In the genomic region with DNA sequence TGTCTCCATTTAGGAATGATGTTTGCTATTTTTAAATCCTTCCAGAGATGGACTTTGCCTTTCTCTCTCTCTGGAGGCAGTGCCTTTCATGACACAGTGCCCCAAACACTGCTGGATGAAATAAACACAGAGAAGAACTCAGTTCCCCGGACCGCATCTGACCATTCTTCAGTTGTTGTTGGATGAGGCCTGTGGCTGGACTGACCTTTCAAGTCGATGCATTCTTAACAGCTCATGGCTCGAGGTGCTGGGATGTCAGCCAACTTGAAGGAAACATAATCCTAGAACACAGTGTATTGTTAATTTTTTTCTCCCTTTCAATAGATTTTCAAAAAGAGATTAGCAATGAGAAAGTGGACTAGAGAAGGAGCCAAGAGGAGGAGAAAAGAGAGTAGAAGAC, we compare ENCODE assay signal across 11 mouse cellular contexts.
DNase-seq lines count a peak whose midpoint lies in the region.
"Had no signal": no experiment of that assay in that cellular context is flagged by ENCODE, and none has a peak within 500 bp of the region (broad histone marks: within the 10 kb centered on the region; RNA-seq: fewer than 3 reads in every experiment).

No protein-coding gene starts in this region.

- intact Hi-C loops in gastrocnemius, postnatal 14 days (cut with DNase I; ENCODE audit: low total_unique reads): no loop called here

- peak; percentile 3 for DNase-seq in kidney, adult 18-20 months
- DNase-seq in kidney, postnatal 14 days: no peak
- peak; percentile 25 for DNase-seq in urinary bladder, postnatal 14 days (ENCODE audit: low spot score)
- no peak for DNase-seq in urinary bladder, postnatal 25 days (ENCODE audit: low spot score)
- peak; percentile 37 for DNase-seq in gastrocnemius, postnatal 14 days
- DNase-seq in spleen, adult 18-20 months: no peak
- DNase-seq in thymus, postnatal 0 days (ENCODE audit: low spot score): no peak
- DNase-seq: cerebellum, adult 8-10 months; forebrain, postnatal 0 days; layer of hippocampus, adult 9-11 months; thymus, postnatal 4 days had no signal

Comparison
In these comparisons a context has a peak if more than half of its experiments do, and no peak if none do; other contexts are left out.
1. DNase-seq: peak in kidney, adult 18-20 months (single experiment), urinary bladder, postnatal 14 days (single experiment) and gastrocnemius, postnatal 14 days (single experiment); none in kidney, postnatal 14 days (single experiment), urinary bladder, postnatal 25 days (single experiment), spleen, adult 18-20 months (0 of 2) and thymus, postnatal 0 days (single experiment).